Mouse (Mus musculus) c-Kit-negative CD71-positive TER-119-positive erythroid progenitor cells, embryonic 14.5 days (primary cell): ENCODE data around the gene Arhgdig.

Source experiments
- DNase-seq: peaks from one replicate; pipeline ENCODE4 v3.0.0-alpha.2; 2013; ENCODE audit warnings: low read depth, low spot score

Arhgdig gene

GRCm38 (mm10) chr17:26207686-26208085, at the start of gene Arhgdig:
Gene Arhgdig (minus strand): TSS chr17:26207786.
- DNase-seq = no peak

GRCm38 (mm10) chr17:26255313-26255712, 47.7 kb upstream of the Arhgdig start:
- DNase-seq = no peak

- no peak for DNase-seq
Measured at GRCm38 (mm10) chr17:26253399-26253798, 45.8 kb upstream of the Arhgdig start.

- DNase-seq = peak; percentile 88
Measured at GRCm38 (mm10) chr17:26252539-26253251, 45.1 kb upstream of the Arhgdig start, which contains the start of gene Luc7l. Gene Luc7l (plus strand): TSS chr17:26252896.

- DNase-seq = no peak
Measured at GRCm38 (mm10) chr17:26251886-26252538, 44.4 kb upstream of the Arhgdig start.

GRCm38 (mm10) chr17:26244101-26244841, 36.7 kb upstream of the Arhgdig start, which contains the start of gene Fam234a:
Gene Fam234a (minus strand): TSS chr17:26244242.
- DNase-seq = peak; percentile 79

- no peak for DNase-seq
Measured at GRCm38 (mm10) chr17:26243471-26244100, 36.0 kb upstream of the Arhgdig start.

GRCm38 (mm10) chr17:26240990-26241389, 33.4 kb upstream of the Arhgdig start:
- DNase-seq = no peak

- no peak for DNase-seq
Measured at GRCm38 (mm10) chr17:26240120-26240790, 32.7 kb upstream of the Arhgdig start.

GRCm38 (mm10) chr17:26239551-26239950, 32.0 kb upstream of the Arhgdig start:
- DNase-seq = no peak

GRCm38 (mm10) chr17:26237667-26238066, 30.1 kb upstream of the Arhgdig start:
- no peak for DNase-seq

GRCm38 (mm10) chr17:26235077-26235815, 27.7 kb upstream of the Arhgdig start:
- DNase-seq = no peak

- no peak for DNase-seq
Measured at GRCm38 (mm10) chr17:26234386-26234785, 26.8 kb upstream of the Arhgdig start.

GRCm38 (mm10) chr17:26232863-26233262, 25.3 kb upstream of the Arhgdig start:
- no peak for DNase-seq

GRCm38 (mm10) chr17:26231156-26231555, 23.6 kb upstream of the Arhgdig start:
- no peak for DNase-seq

GRCm38 (mm10) chr17:26229776-26230175, 22.2 kb upstream of the Arhgdig start:
- DNase-seq = no peak

- no peak for DNase-seq
Measured at GRCm38 (mm10) chr17:26225150-26225549, 17.6 kb upstream of the Arhgdig start.

- no peak for DNase-seq
Measured at GRCm38 (mm10) chr17:26221508-26221907, 13.9 kb upstream of the Arhgdig start.

- DNase-seq = no peak
Measured at GRCm38 (mm10) chr17:26212681-26213080, 5.1 kb upstream of the Arhgdig start.

GRCm38 (mm10) chr17:26212241-26212640, 4.7 kb upstream of the Arhgdig start:
- DNase-seq = no peak

GRCm38 (mm10) chr17:26206392-26206791, 1.2 kb downstream of the Arhgdig start:
- DNase-seq = no peak
